ENCODE assay signal across 25 mouse cellular contexts in the genomic region with DNA sequence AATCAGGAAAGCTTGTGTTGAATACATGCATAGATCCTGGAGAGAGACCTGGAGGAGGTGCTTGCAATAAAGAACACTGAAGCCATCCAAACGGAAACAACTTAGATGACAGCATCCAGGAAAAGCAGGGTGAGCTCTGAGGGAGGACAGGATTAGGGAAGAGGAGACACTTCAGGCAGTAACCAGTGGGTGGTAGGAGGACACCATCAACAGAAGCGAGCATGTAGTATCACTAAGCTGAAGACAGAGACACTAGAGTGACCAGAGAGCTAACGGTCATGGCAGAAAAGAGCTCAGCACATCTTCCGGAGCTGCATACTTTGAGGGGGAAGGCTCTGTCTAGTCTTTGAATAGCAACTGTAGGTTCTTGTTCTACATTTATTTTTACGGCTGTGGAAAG.
DNase-seq lines count a peak whose midpoint lies in the region; ATAC-seq and TF ChIP-seq lines count a peak whose summit lies in the region.
"Had no signal": no experiment of that assay in that cellular context is flagged by ENCODE, and none has a peak within 500 bp of the region (broad histone marks: within the 10 kb centered on the region; RNA-seq: fewer than 3 reads in every experiment).

No protein-coding gene starts in this region.

- no peak overlapping the region for H3K4me2 ChIP-seq in embryonic facial prominence, embryonic 11.5 days (ENCODE audit: low read depth, low read length)
- no peak overlapping the region for H3K4me2 ChIP-seq in liver, embryonic 14.5 days (ENCODE audit: low read depth)
- H3K4me2 ChIP-seq: embryonic facial prominence, embryonic 12.5 days; forebrain, embryonic 13.5 days; heart, embryonic 13.5 days; hindbrain, embryonic 15.5 days; liver, embryonic 11.5 days; lung, embryonic 15.5 days; midbrain, embryonic 12.5 days; stomach, embryonic 15.5 days had no signal

- no peak overlapping the region for H3K9ac ChIP-seq in embryonic facial prominence, embryonic 11.5 days (replicated peaks; ENCODE audit: low read length)
- H3K9ac ChIP-seq in liver, embryonic 14.5 days (replicated peaks), result no peak overlapping the region
- H3K9ac ChIP-seq: embryonic facial prominence, embryonic 12.5 days; forebrain, embryonic 13.5 days; heart, embryonic 13.5 days; hindbrain, embryonic 15.5 days; lung, embryonic 15.5 days; midbrain, embryonic 12.5 days; stomach, embryonic 15.5 days had no signal

- TF ChIP-seq EP300 in liver, embryonic 14.5 days (IDR thresholded peaks at IDR 0.05; ENCODE audit: low read depth), result no peak

- no peaks in the 10 kb centered on the region for H3K27me3 ChIP-seq in embryonic facial prominence, embryonic 11.5 days (ENCODE audit: control insufficient read depth, insufficient read depth, low read length)
- no peaks in the 10 kb centered on the region for H3K27me3 ChIP-seq in embryonic facial prominence, embryonic 10.5 days (replicated peaks; ENCODE audit: low read depth, poor library complexity, severe bottlenecking)
- no peaks in the 10 kb centered on the region for H3K27me3 ChIP-seq in kidney, adult 2 months (replicated peaks; ENCODE audit: control insufficient read depth, insufficient read depth, low read length)
- no peaks in the 10 kb centered on the region for H3K27me3 ChIP-seq in liver, embryonic 14.5 days (ENCODE audit: control insufficient read depth, insufficient read depth, low read length)
- H3K27me3 ChIP-seq: embryonic facial prominence, embryonic 12.5 days; forebrain, embryonic 13.5 days; heart, embryonic 13.5 days; hindbrain, embryonic 15.5 days; lung, embryonic 15.5 days; midbrain, embryonic 12.5 days; stomach, embryonic 15.5 days had no signal

- no peak overlapping the region for H3K27ac ChIP-seq in embryonic facial prominence, embryonic 11.5 days (replicated peaks; ENCODE audit: low read depth, low read length)
- no peak overlapping the region for H3K27ac ChIP-seq in embryonic facial prominence, embryonic 10.5 days (replicated peaks)
- H3K27ac ChIP-seq in kidney, adult 2 months (ENCODE audit: insufficient read depth, low read depth, low read length), result no peak overlapping the region
- H3K27ac ChIP-seq in liver, embryonic 14.5 days, result no peak overlapping the region
- H3K27ac ChIP-seq: embryonic facial prominence, embryonic 12.5 days; forebrain, embryonic 13.5 days; heart, embryonic 13.5 days; hindbrain, embryonic 15.5 days; lung, embryonic 15.5 days; midbrain, embryonic 12.5 days; stomach, embryonic 15.5 days had no signal

- H3K4me3 ChIP-seq in embryonic facial prominence, embryonic 11.5 days (ENCODE audit: low read depth, low read length), result no peak overlapping the region
- H3K4me3 ChIP-seq in embryonic facial prominence, embryonic 10.5 days, result no peak overlapping the region
- no peak overlapping the region for H3K4me3 ChIP-seq in kidney, adult 2 months (ENCODE audit: insufficient read depth, low read depth, low read length)
- no peak overlapping the region for H3K4me3 ChIP-seq in liver, embryonic 14.5 days (ENCODE audit: insufficient read depth in 1 of 2, low read depth in 2 of 2, low read length in 2 of 2)
- H3K4me3 ChIP-seq: embryonic facial prominence, embryonic 12.5 days; erythroblast, embryonic 14.5 days; forebrain, embryonic 13.5 days; heart, embryonic 13.5 days; hindbrain, embryonic 15.5 days; lung, embryonic 15.5 days; midbrain, embryonic 12.5 days; stomach, embryonic 15.5 days had no signal

- no peaks in the 10 kb centered on the region for H3K36me3 ChIP-seq in embryonic facial prominence, embryonic 11.5 days (replicated peaks; ENCODE audit: control insufficient read depth, insufficient read depth, low read depth, low read length)
- H3K36me3 ChIP-seq in embryonic facial prominence, embryonic 10.5 days (replicated peaks), result no peaks in the 10 kb centered on the region
- no peaks in the 10 kb centered on the region for H3K36me3 ChIP-seq in kidney, adult 2 months (ENCODE audit: control insufficient read depth, insufficient read depth, low read length)
- H3K36me3 ChIP-seq in liver, embryonic 14.5 days (replicated peaks; ENCODE audit: control insufficient read depth, insufficient read depth, low read depth), result no peaks in the 10 kb centered on the region
- H3K36me3 ChIP-seq: embryonic facial prominence, embryonic 12.5 days; G1E; heart, embryonic 13.5 days; hindbrain, embryonic 15.5 days; lung, embryonic 15.5 days; midbrain, embryonic 12.5 days; stomach, embryonic 15.5 days had no signal

- no peaks in the 10 kb centered on the region; the same call in 1 of the 2 replicates for H3K4me1 ChIP-seq in embryonic facial prominence, embryonic 11.5 days (ENCODE audit: control insufficient read depth, insufficient read depth, low read length)
- H3K4me1 ChIP-seq in embryonic facial prominence, embryonic 10.5 days, result peaks cover 22% of the 10 kb centered on the region
- no peaks in the 10 kb centered on the region for H3K4me1 ChIP-seq in kidney, adult 2 months (ENCODE audit: control insufficient read depth, insufficient read depth, low read length)
- no peaks in the 10 kb centered on the region for H3K4me1 ChIP-seq in liver, embryonic 14.5 days (replicated peaks; ENCODE audit: control insufficient read depth in 2 of 2, insufficient read depth in 2 of 2, low read length in 1 of 2)
- H3K4me1 ChIP-seq: heart, embryonic 13.5 days; lung, embryonic 15.5 days; midbrain, embryonic 12.5 days; stomach, embryonic 15.5 days had no signal

- WGBS in embryonic facial prominence, embryonic 11.5 days, result 55% methylated on average over 5 of the region's 5 CpGs
- WGBS in embryonic facial prominence, embryonic 10.5 days, result 61% methylated on average over 5 of the region's 5 CpGs
- 21% methylated on average over 5 of the region's 5 CpGs for WGBS in kidney, adult 2 months
- 42% methylated on average over 5 of the region's 5 CpGs for WGBS in liver, embryonic 14.5 days (ENCODE audit: insufficient replicate concordance)

- DNase-seq in embryonic facial prominence, embryonic 11.5 days (ENCODE audit: low spot score), result no peak
- DNase-seq in embryonic facial prominence, embryonic 10.5 days (ENCODE audit: low spot score), result no peak
- DNase-seq in kidney, adult 2 months, result no peak
- no peak for DNase-seq in kidney, adult 18-20 months
- DNase-seq in liver, embryonic 14.5 days (ENCODE audit: low read depth in 3 of 3, low spot score in 3 of 3), result no peak
- no peak for DNase-seq in liver
- peak; percentile 62 for DNase-seq in retina, postnatal 1 day
- DNase-seq: adrenal gland, postnatal 14 days; cerebellum, adult 11 months; cerebellum, postnatal 14 days; heart, postnatal 36 days; kidney, postnatal 10 days had no signal

- no peaks in the 10 kb centered on the region for H3K9me3 ChIP-seq in embryonic facial prominence, embryonic 11.5 days (replicated peaks; ENCODE audit: control insufficient read depth, low read length)
- H3K9me3 ChIP-seq in embryonic facial prominence, embryonic 10.5 days, result no peaks in the 10 kb centered on the region
- H3K9me3 ChIP-seq in liver, embryonic 14.5 days (ENCODE audit: control insufficient read depth, low read length), result no peaks in the 10 kb centered on the region
- H3K9me3 ChIP-seq: embryonic facial prominence, embryonic 12.5 days; forebrain, embryonic 13.5 days; G1E; heart, embryonic 13.5 days; hindbrain, embryonic 15.5 days; lung, embryonic 15.5 days; midbrain, embryonic 12.5 days; stomach, embryonic 15.5 days had no signal

- 0 out of 2 replicates have a peak, but pooled peaks have one; percentile 14 for ATAC-seq in embryonic facial prominence, embryonic 11.5 days (replicated peaks; ENCODE audit: insufficient number of reproducible peaks, low FRiP score, low TSS enrichment, low read depth)
- no peak for ATAC-seq in liver, embryonic 14.5 days (ENCODE audit: insufficient read depth)
- ATAC-seq in megakaryocyte progenitor cell, adult 5-6 weeks (replicated peaks; ENCODE audit: poor library complexity), result no peak
- ATAC-seq: activated CD4-positive, CD25-positive, alpha-beta regulatory T cell, adult 4 months; CD4-positive, CD25-positive, alpha-beta regulatory T cell, adult 4 months; forebrain, embryonic 13.5 days had no signal

- TF ChIP-seq CTCF in kidney, adult 2 months (conservative IDR thresholded peaks at IDR 0.05; ENCODE audit: insufficient read depth, insufficient read length, low read depth, low read length), result 0 out of 2 replicates have a peak, but pooled peaks have one; percentile 9
- peak; percentile 16; the same call in 1 of the 2 replicates for TF ChIP-seq CTCF in liver, embryonic 14.5 days (IDR thresholded peaks at IDR 0.05; ENCODE audit: low read depth)

- no peak for TF ChIP-seq POLR2A in kidney, adult 2 months (IDR thresholded peaks at IDR 0.05; ENCODE audit: low read depth, low read length)
